39 mouse cellular contexts compared by ENCODE assay signal in the genomic region with DNA sequence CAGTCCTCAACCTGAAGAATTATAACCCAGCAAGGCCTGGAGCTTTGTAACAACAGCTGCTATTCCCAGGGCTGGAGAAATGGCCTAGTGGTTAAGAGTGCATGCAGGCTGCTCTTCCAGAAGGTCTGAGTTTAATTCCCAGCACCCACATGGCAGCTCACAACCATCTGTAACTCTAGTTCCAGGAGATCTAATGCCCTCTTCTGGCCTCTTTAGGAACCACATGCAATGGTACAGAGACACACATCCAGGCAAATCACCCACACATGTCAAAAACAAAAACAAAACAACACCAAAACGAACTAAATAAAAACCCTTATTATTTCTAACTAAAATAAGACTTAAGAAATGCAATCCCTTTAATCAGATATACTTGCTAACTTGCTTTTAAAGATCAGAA. TPM values are rescaled to one million over a fixed set of nuclear protein-coding genes. Genes with fewer than 3 reads are reported as not detected.
DNase-seq lines count a peak whose midpoint lies in the region; ATAC-seq and TF ChIP-seq lines count a peak whose summit lies in the region.
"Had no signal": no experiment of that assay in that cellular context is flagged by ENCODE, and none has a peak within 500 bp of the region (broad histone marks: within the 10 kb centered on the region; RNA-seq: fewer than 3 reads in every experiment).

No protein-coding gene starts in this region.

- no peak for DNase-seq in layer of hippocampus, adult 2 months (ENCODE audit: low spot score in 2 of 2)
- DNase-seq in layer of hippocampus, adult 9-11 months, result no peak
- DNase-seq in midbrain, postnatal 0 days (ENCODE audit: low spot score), result no peak
- DNase-seq in midbrain, embryonic 11.5 days (ENCODE audit: low spot score, missing footprints), result no peak
- peak; percentile 73 for DNase-seq in R1 (ENCODE audit: low read depth, low spot score)
- DNase-seq in thymus, postnatal 36 days, result no peak
- DNase-seq: adrenal gland, adult 8-10 months; cerebellum, adult 8-10 months; cerebellum, postnatal 25 days; forebrain, postnatal 0 days; gastrocnemius, postnatal 10 days; heart, postnatal 10 days; kidney, adult 18-20 months; kidney, postnatal 25 days; liver, embryonic 13.5 days; lung, adult 2 months; midbrain, embryonic 14.5 days; retina, postnatal 1 day; right cerebral cortex, postnatal 14 days; thymus, postnatal 25 days had no signal

- ATAC-seq in midbrain, postnatal 0 days (ENCODE audit: low FRiP score), result no peak
- no peak for ATAC-seq in midbrain, embryonic 11.5 days (ENCODE audit: low FRiP score)
- ATAC-seq: activated CD4-positive, CD25-positive, alpha-beta regulatory T cell, adult 4 months; forebrain, postnatal 0 days had no signal

- H3K4me1 ChIP-seq in midbrain, postnatal 0 days (ENCODE audit: insufficient read depth, low read length), result no peaks in the 10 kb centered on the region
- H3K4me1 ChIP-seq in midbrain, embryonic 11.5 days (ENCODE audit: control insufficient read depth, insufficient read depth, low read length), result no peaks in the 10 kb centered on the region
- H3K4me1 ChIP-seq: embryonic facial prominence, embryonic 10.5 days; embryonic facial prominence, embryonic 15.5 days; hindbrain, embryonic 15.5 days; kidney, embryonic 15.5 days; limb, embryonic 10.5 days; limb, embryonic 15.5 days; neural tube, embryonic 15.5 days; stomach, embryonic 15.5 days had no signal

- peaks cover 26% of the 10 kb centered on the region for H3K36me3 ChIP-seq in midbrain, postnatal 0 days (ENCODE audit: insufficient read depth, low read length)
- peaks cover 14% of the 10 kb centered on the region; the same call in 1 of the 2 replicates for H3K36me3 ChIP-seq in midbrain, embryonic 11.5 days (ENCODE audit: control insufficient read depth, insufficient read depth, low read length)
- H3K36me3 ChIP-seq: liver, embryonic 13.5 days; stomach, embryonic 15.5 days had no signal

- 95% methylated on average over 1 of the region's 1 CpGs for WGBS in midbrain, postnatal 0 days
- WGBS in midbrain, embryonic 11.5 days, result 72% methylated on average over 1 of the region's 1 CpGs

- TF ChIP-seq CTCF in layer of hippocampus, adult 2 months (conservative IDR thresholded peaks at IDR 0.05), result peak; percentile 52
- peak; percentile 31; the same call in 1 of the 2 replicates for TF ChIP-seq CTCF in midbrain, postnatal 0 days (IDR thresholded peaks at IDR 0.05)

- H3K4me2 ChIP-seq in midbrain, postnatal 0 days (ENCODE audit: low read depth, low read length, poor library complexity, severe bottlenecking), result no peak overlapping the region
- H3K4me2 ChIP-seq in midbrain, embryonic 11.5 days, result no peak overlapping the region
- H3K4me2 ChIP-seq: embryonic facial prominence, embryonic 15.5 days; forebrain, embryonic 12.5 days; heart, embryonic 13.5 days; hindbrain, embryonic 15.5 days; kidney, embryonic 15.5 days; limb, embryonic 15.5 days; liver, embryonic 13.5 days; neural tube, embryonic 15.5 days; stomach, embryonic 15.5 days had no signal

- no peaks in the 10 kb centered on the region for H3K27me3 ChIP-seq in midbrain, postnatal 0 days (ENCODE audit: insufficient read depth, low read length)
- H3K27me3 ChIP-seq in midbrain, embryonic 11.5 days (ENCODE audit: control insufficient read depth, insufficient read depth, low read length), result no peaks in the 10 kb centered on the region
- H3K27me3 ChIP-seq: CH12.LX; embryonic facial prominence, embryonic 15.5 days; forebrain, embryonic 12.5 days; heart, embryonic 13.5 days; hindbrain, embryonic 15.5 days; kidney, embryonic 15.5 days; limb, embryonic 15.5 days; liver, embryonic 13.5 days; neural tube, embryonic 15.5 days; stomach, embryonic 15.5 days had no signal

- H3K9me3 ChIP-seq in midbrain, postnatal 0 days (ENCODE audit: low read length), result no peaks in the 10 kb centered on the region
- no peaks in the 10 kb centered on the region; the same call in 1 of the 2 replicates for H3K9me3 ChIP-seq in midbrain, embryonic 11.5 days (ENCODE audit: control insufficient read depth, low read length)
- H3K9me3 ChIP-seq: embryonic facial prominence, embryonic 15.5 days; forebrain, embryonic 12.5 days; hindbrain, embryonic 15.5 days; kidney, embryonic 15.5 days; limb, embryonic 10.5 days; limb, embryonic 15.5 days; liver, embryonic 13.5 days; stomach, embryonic 15.5 days had no signal

- no peak overlapping the region for H3K27ac ChIP-seq in layer of hippocampus, adult 2 months
- H3K27ac ChIP-seq in midbrain, postnatal 0 days (ENCODE audit: low read depth, low read length), result no peak overlapping the region
- no peak overlapping the region for H3K27ac ChIP-seq in midbrain, embryonic 11.5 days (ENCODE audit: low read depth, low read length)
- H3K27ac ChIP-seq: embryonic facial prominence, embryonic 10.5 days; embryonic facial prominence, embryonic 15.5 days; forebrain, embryonic 12.5 days; heart, embryonic 13.5 days; hindbrain, embryonic 15.5 days; kidney, embryonic 15.5 days; limb, embryonic 10.5 days; limb, embryonic 15.5 days; liver, embryonic 13.5 days; macrophage; neural tube, embryonic 15.5 days; stomach, embryonic 15.5 days had no signal

- H3K9ac ChIP-seq in midbrain, postnatal 0 days (replicated peaks; ENCODE audit: low read length, poor library complexity, severe bottlenecking), result no peak overlapping the region
- H3K9ac ChIP-seq in midbrain, embryonic 11.5 days (ENCODE audit: low read length), result no peak overlapping the region
- H3K9ac ChIP-seq: embryonic facial prominence, embryonic 15.5 days; forebrain, embryonic 12.5 days; forebrain, postnatal 0 days; heart, embryonic 13.5 days; hindbrain, embryonic 15.5 days; kidney, embryonic 15.5 days; limb, embryonic 15.5 days; liver, embryonic 13.5 days; neural tube, embryonic 15.5 days; stomach, embryonic 15.5 days had no signal

- no peak overlapping the region for H3K4me3 ChIP-seq in layer of hippocampus, adult 2 months
- no peak overlapping the region for H3K4me3 ChIP-seq in midbrain, postnatal 0 days (ENCODE audit: low read depth, low read length)
- no peak overlapping the region for H3K4me3 ChIP-seq in midbrain, embryonic 11.5 days (ENCODE audit: low read depth, low read length)
- H3K4me3 ChIP-seq: embryonic facial prominence, embryonic 10.5 days; embryonic facial prominence, embryonic 15.5 days; forebrain, embryonic 12.5 days; heart, embryonic 13.5 days; hindbrain, embryonic 15.5 days; kidney, embryonic 15.5 days; limb, embryonic 10.5 days; limb, embryonic 15.5 days; liver, embryonic 13.5 days; neural tube, embryonic 15.5 days; stomach, embryonic 15.5 days had no signal

RNA-seq across cellular contexts. Expression of a gene that starts 10.7 kb away (rescaled TPM):
- 1 to 10 TPM in 1 of 2 experiments, under 1 TPM in 1; 0.36 to 1.0 TPM for total RNA-seq in layer of hippocampus, adult 2 months (2021)
- 1.4 and 1.6 TPM in 2 replicates for total RNA-seq in midbrain, postnatal 0 days (2014; rRNA removed)
- 0.75 and 0.86 TPM in 2 replicates for polyA plus RNA-seq in midbrain, postnatal 0 days (2015; fragmentation: Nextera tagmentation; extraction: Ambion mirVana)
- polyA plus RNA-seq in midbrain, embryonic 11.5 days (2014; fragmentation: Nextera tagmentation; extraction: Ambion mirVana), result not detected in 2 replicates
- total RNA-seq: adrenal gland, adult 8-10 months; CH12.LX; granulocyte monocyte progenitor cell, adult 5-6 weeks; hematopoietic stem cell, adult 5-6 weeks; megakaryocyte-erythroid progenitor cell, adult 5-6 weeks; MEL had no signal
- polyA plus RNA-seq: activated CD4-positive, CD25-positive, alpha-beta regulatory T cell, adult 4 months; C2C12; heart, embryonic 13.5 days; limb, embryonic 10.5 days; macrophage; small intestine, adult 2 months had no signal

RNA-seq across cellular contexts. Expression of a gene that starts 26.2 kb away (rescaled TPM):
- 10 to 100 TPM; 38.0 to 42.9 TPM for total RNA-seq in layer of hippocampus, adult 2 months (2021)
- total RNA-seq in midbrain, postnatal 0 days (2014; rRNA removed), result 44.2 and 60.2 TPM in 2 replicates
- polyA plus RNA-seq in midbrain, postnatal 0 days (2015; fragmentation: Nextera tagmentation; extraction: Ambion mirVana), result 63.0 and 74.4 TPM in 2 replicates
- 26.8 and 30.8 TPM in 2 replicates for polyA plus RNA-seq in midbrain, embryonic 11.5 days (2014; fragmentation: Nextera tagmentation; extraction: Ambion mirVana)
- total RNA-seq: MEL had no signal

RNA-seq across cellular contexts. Expression of a gene that starts 26.4 kb away (rescaled TPM):
- total RNA-seq in layer of hippocampus, adult 2 months (2021), result 1 to 10 TPM in 1 of 2 experiments, under 1 TPM in 1; 0.79 to 1.1 TPM
- 1.3 and 1.5 TPM in 2 replicates for total RNA-seq in midbrain, postnatal 0 days (2014; rRNA removed)
- 5.6 and 6.1 TPM in 2 replicates for polyA plus RNA-seq in midbrain, postnatal 0 days (2015; fragmentation: Nextera tagmentation; extraction: Ambion mirVana)
- 31.4 and 37.0 TPM in 2 replicates for polyA plus RNA-seq in midbrain, embryonic 11.5 days (2014; fragmentation: Nextera tagmentation; extraction: Ambion mirVana)
- total RNA-seq: megakaryocyte-erythroid progenitor cell, adult 5-6 weeks; MEL had no signal
